Mouse (Mus musculus): ENCODE results near the gene Bptf. TPM values are rescaled to one million over a fixed set of nuclear protein-coding genes. Genes with fewer than 3 reads are reported as not detected.

The Bptf gene
- total and polyA plus RNA-seq, 3 experiments, result 22.1 to 63.9 (median 28.0) TPM

DNA sequence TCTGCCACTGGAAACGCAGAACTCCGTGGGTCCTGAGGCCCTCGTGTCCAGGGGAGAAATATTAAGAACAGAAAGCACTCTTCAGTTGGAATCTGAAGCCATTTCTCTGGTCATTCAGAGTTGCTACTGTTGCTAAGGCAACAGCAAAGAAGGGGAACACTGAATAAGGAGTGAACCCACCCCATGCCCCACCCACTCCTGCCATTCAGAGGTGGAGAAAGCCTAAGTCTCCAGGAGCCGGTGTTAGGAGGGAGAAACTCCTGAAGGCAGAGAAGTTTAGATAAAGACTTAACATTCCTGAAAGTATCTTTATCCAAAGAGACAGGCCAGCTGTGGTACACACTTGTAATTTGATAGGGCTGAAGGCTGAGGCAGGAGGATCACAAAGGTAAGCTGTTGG, 112.6 kb downstream of the Bptf start:
- TF ChIP-seq HCFC1 (IDR thresholded peaks at IDR 0.05; ENCODE audit: low read depth, low read length), result no peak
- Histone ChIP-seq H3K27me3 (replicated peaks) (peaks cover 9% of the 10 kb centered on the region), H3K4me3 (replicated peaks in 1 of 3; ENCODE audit: low read depth in 2 of 3, low read length in 2 of 3, poor library complexity in 1 of 3) (no peak overlapping the region), H3K36me3 (replicated peaks in 1 of 2; ENCODE audit: control insufficient read depth in 1 of 2, insufficient read depth in 1 of 2, low read length in 1 of 2) (no peaks in the 10 kb centered on the region), H3K27ac (ENCODE audit: insufficient read depth, low read depth) (no peak overlapping the region), H3K4me1 (ENCODE audit: control insufficient read depth in 1 of 2, insufficient read depth in 2 of 2) (peaks cover 2 to 5% of the 10 kb centered on the region in 2 experiments; a peak in 2 of 4 replicates), H3K9me3 (replicated peaks; ENCODE audit: low read length) (no peaks in the 10 kb centered on the region), H3K4me2 (ENCODE audit: insufficient read depth, low read depth, poor library complexity, severe bottlenecking) (no peak overlapping the region), H3K9ac (ENCODE audit: insufficient read depth, low read depth) (no peak overlapping the region), H3K79me2 (replicated peaks; ENCODE audit: control insufficient read depth, extremely low read depth, insufficient read depth, poor library complexity, severe bottlenecking) (no peaks in the 10 kb centered on the region)
- in situ Hi-C loops (cut with MboI; ENCODE audit: low pct_ligation_motif_present, low pct_unique_long_range_greater_than_20kb, low sequenced_read_pairs), result no loop called here
- dilution Hi-C loops (cut with MboI; ENCODE audit: extremely low pct_ligation_motif_present, extremely low pct_unique_long_range_greater_than_20kb, low sequenced_read_pairs), result no loop called here
- DNase-seq (ENCODE audit: extremely low read depth), result no peak

DNA sequence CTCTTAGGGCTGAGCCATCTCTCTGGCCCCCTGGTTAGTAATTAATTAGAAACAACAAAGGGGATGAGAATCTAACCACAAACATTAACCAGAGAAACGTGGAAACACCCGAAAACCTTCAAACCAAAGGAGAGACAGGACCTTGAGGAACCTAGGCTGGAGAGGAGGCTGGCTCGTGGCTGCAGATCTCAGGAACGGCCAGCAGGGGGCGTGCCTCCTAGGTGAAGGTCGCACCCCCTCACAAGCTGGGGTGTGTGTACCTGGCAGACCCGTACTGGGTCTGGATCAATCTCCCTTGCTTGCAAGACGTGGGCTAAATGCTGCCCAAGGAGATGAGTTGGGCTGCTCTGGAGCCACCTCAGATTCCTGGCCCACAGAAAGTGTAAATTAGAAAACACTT, 113.3 kb downstream of the Bptf start:
- no peak overlapping the region for H3K4me2 ChIP-seq (ENCODE audit: insufficient read depth, low read depth, poor library complexity, severe bottlenecking)
- in situ Hi-C loops (cut with MboI; ENCODE audit: low pct_ligation_motif_present, low pct_unique_long_range_greater_than_20kb, low sequenced_read_pairs) (no loop called here), dilution Hi-C loops (cut with MboI; ENCODE audit: extremely low pct_ligation_motif_present, extremely low pct_unique_long_range_greater_than_20kb, low sequenced_read_pairs) (no loop called here)
- no peaks in the 10 kb centered on the region for H3K79me2 ChIP-seq (replicated peaks; ENCODE audit: control insufficient read depth, extremely low read depth, insufficient read depth, poor library complexity, severe bottlenecking)
- H3K9ac ChIP-seq (ENCODE audit: insufficient read depth, low read depth), result no peak overlapping the region
- no peaks in the 10 kb centered on the region for H3K36me3 ChIP-seq (replicated peaks in 1 of 2; ENCODE audit: control insufficient read depth in 1 of 2, insufficient read depth in 1 of 2, low read length in 1 of 2)
- no peak overlapping the region for H3K27ac ChIP-seq (ENCODE audit: insufficient read depth, low read depth)
- peaks cover 3% of the 10 kb centered on the region for H3K9me3 ChIP-seq (replicated peaks; ENCODE audit: low read length)
- peaks cover 7% of the 10 kb centered on the region for H3K27me3 ChIP-seq (replicated peaks)
- no peak for DNase-seq (ENCODE audit: extremely low read depth)
- H3K4me1 ChIP-seq (ENCODE audit: control insufficient read depth in 1 of 2, insufficient read depth in 2 of 2), result peaks cover 2 to 5% of the 10 kb centered on the region in 2 experiments; a peak in 2 of 4 replicates
- no peak overlapping the region for H3K4me3 ChIP-seq (replicated peaks in 1 of 3; ENCODE audit: low read depth in 2 of 3, low read length in 2 of 3, poor library complexity in 1 of 3)
- TF ChIP-seq CTCF (conservative IDR thresholded peaks at IDR 0.05 in 1 of 2, IDR thresholded peaks at IDR 0.05 in 1 of 2; ENCODE audit: low read depth in 2 of 2, low read length in 2 of 2) (peak; percentile 46 to 69), ZC3H11A (IDR thresholded peaks at IDR 0.05; ENCODE audit: low read depth, low read length) (no peak), SMC3 (IDR thresholded peaks at IDR 0.05; ENCODE audit: low read depth, low read length) (peak; percentile 35)

DNA sequence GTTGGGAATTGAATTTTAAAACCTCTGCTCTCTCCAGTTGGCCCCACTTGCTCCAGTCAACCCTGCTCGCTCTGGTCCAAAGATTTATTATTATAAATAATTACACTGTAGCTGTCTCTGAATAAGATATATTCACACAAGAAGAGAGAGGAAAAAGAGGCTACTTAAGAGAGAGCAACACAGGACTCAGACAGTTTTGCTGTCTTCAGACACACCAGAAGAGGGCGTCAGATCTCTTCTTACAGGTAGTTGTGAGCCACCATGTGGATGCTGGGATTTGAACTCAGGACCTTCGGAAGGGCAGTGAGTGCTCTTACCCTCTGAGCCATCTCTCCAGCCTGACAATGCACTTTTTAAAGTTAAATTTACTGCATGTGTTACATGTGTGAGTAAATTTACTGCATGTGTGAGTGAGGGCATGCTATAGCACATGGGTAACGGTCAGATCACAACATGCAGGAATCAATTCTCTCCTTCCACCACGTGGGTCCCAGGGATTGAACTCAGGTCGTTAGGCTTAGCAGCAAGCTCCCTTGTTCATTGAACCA, 114.5 kb downstream of the Bptf start:
- H3K9ac ChIP-seq (ENCODE audit: insufficient read depth, low read depth), result no peak overlapping the region
- no peak overlapping the region for H3K27ac ChIP-seq (ENCODE audit: insufficient read depth, low read depth)
- no peak overlapping the region for H3K4me3 ChIP-seq (replicated peaks in 1 of 3; ENCODE audit: low read depth in 2 of 3, low read length in 2 of 3, poor library complexity in 1 of 3)
- DNase-seq (ENCODE audit: extremely low read depth), result no peak
- H3K27me3 ChIP-seq (replicated peaks), result peaks cover 5% of the 10 kb centered on the region
- H3K4me2 ChIP-seq (ENCODE audit: insufficient read depth, low read depth, poor library complexity, severe bottlenecking), result no peak overlapping the region
- peaks cover 2 to 5% of the 10 kb centered on the region in 2 experiments; a peak in 2 of 4 replicates for H3K4me1 ChIP-seq (ENCODE audit: control insufficient read depth in 1 of 2, insufficient read depth in 2 of 2)
- dilution Hi-C loops (cut with MboI; ENCODE audit: extremely low pct_ligation_motif_present, extremely low pct_unique_long_range_greater_than_20kb, low sequenced_read_pairs), result no loop called here
- in situ Hi-C loops (cut with MboI; ENCODE audit: low pct_ligation_motif_present, low pct_unique_long_range_greater_than_20kb, low sequenced_read_pairs), result no loop called here
- H3K79me2 ChIP-seq (replicated peaks; ENCODE audit: control insufficient read depth, extremely low read depth, insufficient read depth, poor library complexity, severe bottlenecking), result no peaks in the 10 kb centered on the region
- H3K36me3 ChIP-seq (replicated peaks in 1 of 2; ENCODE audit: control insufficient read depth in 1 of 2, insufficient read depth in 1 of 2, low read length in 1 of 2), result no peaks in the 10 kb centered on the region
- peaks cover 3% of the 10 kb centered on the region for H3K9me3 ChIP-seq (replicated peaks; ENCODE audit: low read length)
- no peak for TF ChIP-seq ZNF384 (IDR thresholded peaks at IDR 0.05; ENCODE audit: low read depth, low read length)
- no peak for TF ChIP-seq ETS1 (conservative IDR thresholded peaks at IDR 0.05; ENCODE audit: low read depth, low read length)
- TF ChIP-seq BHLHE40 (IDR thresholded peaks at IDR 0.05; ENCODE audit: low read depth, low read length), result no peak
- TF ChIP-seq UBTF (IDR thresholded peaks at IDR 0.05; ENCODE audit: low read depth, low read length), result no peak
- no peak for TF ChIP-seq GABPA (IDR thresholded peaks at IDR 0.05; ENCODE audit: insufficient replicate concordance, low read depth, low read length)
- TF ChIP-seq CHD1 (IDR thresholded peaks at IDR 0.05; ENCODE audit: low read depth, low read length), result no peak
- TF ChIP-seq RAD21 (IDR thresholded peaks at IDR 0.05; ENCODE audit: low read depth, low read length), result peak; percentile 9; the same call in 1 of the 2 replicates
- no peak for TF ChIP-seq HCFC1 (IDR thresholded peaks at IDR 0.05; ENCODE audit: low read depth, low read length)
- TF ChIP-seq JUN (IDR thresholded peaks at IDR 0.05; ENCODE audit: insufficient read depth, low read depth, low read length), result no peak
- TF ChIP-seq MAX (IDR thresholded peaks at IDR 0.05; ENCODE audit: low read length), result 0 out of 2 replicates have a peak, but pooled peaks have one; percentile 25
- TF ChIP-seq ZMIZ1 (IDR thresholded peaks at IDR 0.05; ENCODE audit: low read depth, low read length), result no peak
- TF ChIP-seq RCOR1 (conservative IDR thresholded peaks at IDR 0.05; ENCODE audit: low read depth, low read length), result no peak
- TF ChIP-seq POLR2AphosphoS2 (IDR thresholded peaks at IDR 0.05; ENCODE audit: low read depth, low read length), result no peak
- no peak for TF ChIP-seq E2F4 (IDR thresholded peaks at IDR 0.05; ENCODE audit: insufficient replicate concordance, low read depth, low read length)
- no peak for TF ChIP-seq ZKSCAN1 (IDR thresholded peaks at IDR 0.05; ENCODE audit: borderline replicate concordance, low read depth, low read length)
- no peak for TF ChIP-seq ELF1 (IDR thresholded peaks at IDR 0.05; ENCODE audit: low read depth, low read length)
- no peak for TF ChIP-seq JUND (conservative IDR thresholded peaks at IDR 0.05; ENCODE audit: low read depth, low read length)
- peak; percentile 64; the same call in 1 of the 2 replicates for TF ChIP-seq TBP (conservative IDR thresholded peaks at IDR 0.05; ENCODE audit: low read depth, low read length)
- peak in 1 of 2 experiments; percentile 41; a peak in 2 of 4 replicates for TF ChIP-seq CTCF (conservative IDR thresholded peaks at IDR 0.05 in 1 of 2, IDR thresholded peaks at IDR 0.05 in 1 of 2; ENCODE audit: low read depth in 2 of 2, low read length in 2 of 2)
- TF ChIP-seq EP300 (IDR thresholded peaks at IDR 0.05; ENCODE audit: low read length), result no peak
- TF ChIP-seq TCF12 (IDR thresholded peaks at IDR 0.05; ENCODE audit: low read depth, low read length), result no peak
- no peak for TF ChIP-seq IRF4 (IDR thresholded peaks at IDR 0.05; ENCODE audit: low read depth, low read length)
- no peak for TF ChIP-seq ZC3H11A (IDR thresholded peaks at IDR 0.05; ENCODE audit: low read depth, low read length)

All from CH12.LX (cell line).